Mouse (Mus musculus) kidney, embryonic 15.5 days (tissue): ENCODE results near the gene Scn2b. TPM values are rescaled to one million over a fixed set of nuclear protein-coding genes. Genes with fewer than 3 reads are reported as not detected.
A peak's percentile ranks its signal among the peaks of the same experiment; 100 is the strongest.

ENCODE experiments used
- ATAC-seq: fragments of 200-750 bp; cut with Nextera tagmentation; replicated peaks from 2 replicates; pipeline ENCODE4 v1.8.0; 2017; ENCODE audit warnings: moderate TSS enrichment; ENCODE audit not compliant: low FRiP score
- H3K27ac ChIP-seq: fragments of 300-500 bp; sonication (generic); 2 replicates; pipeline ENCODE4 v1.5.1; 2015; ENCODE audit warnings: mild to moderate bottlenecking, inconsistent platforms
- H3K27me3 ChIP-seq: fragments of 300-500 bp; sonication (generic); 2 replicates; pipeline ENCODE4 v1.6.1; 2015; ENCODE audit warnings: inconsistent platforms
- H3K36me3 ChIP-seq: fragments of 300-500 bp; sonication (generic); 2 replicates; pipeline ENCODE4 v1.6.1; 2015; ENCODE audit warnings: inconsistent platforms
- H3K4me1 ChIP-seq: fragments of 300-500 bp; sonication (generic); 2 replicates; pipeline ENCODE4 v1.6.1; 2015; ENCODE audit warnings: inconsistent platforms
- H3K4me2 ChIP-seq: fragments of 300-500 bp; sonication (generic); 2 replicates; pipeline ENCODE4 v1.6.1; 2015; ENCODE audit warnings: moderate library complexity, mild to moderate bottlenecking, inconsistent platforms
- H3K4me3 ChIP-seq: fragments of 300-500 bp; sonication (generic); replicated peaks from 2 replicates; pipeline ENCODE4 v1.5.1; 2015; ENCODE audit warnings: mild to moderate bottlenecking, inconsistent platforms
- H3K9ac ChIP-seq: fragments of 300-500 bp; sonication (generic); 2 replicates; pipeline ENCODE4 v1.6.1; 2015; ENCODE audit warnings: mild to moderate bottlenecking, inconsistent platforms
- H3K9me3 ChIP-seq: fragments of 300-500 bp; sonication (generic); replicated peaks from 2 replicates; pipeline ENCODE4 v1.6.1; 2016; ENCODE audit warnings: inconsistent platforms
- WGBS: fragments of 180-500 bp; shearing (Covaris S2); methylation state at CpG from one replicate; pipeline ENCODE4 v1.1.7; 2015; ENCODE audit warnings: mixed read lengths; 5-methylcytosine and 5-hydroxymethylcytosine counted together
- polyA plus RNA-seq: library from polyadenylated mRNA; unstranded; fragments of >200 nt; fragmentation: Nextera tagmentation; extraction: Ambion mirVana; gene quantifications from 2 replicates; pipeline ENCODE4 v1.2.1, GENCODE M21; 2015

Gene Scn2b
- polyA plus RNA-seq, 1 experiment from 2014 or later, result 5.4 TPM

GRCm38 (mm10) chr9:45097877-45098276 lies 19.7 kb upstream of the Scn2b start:
- no peaks in the 10 kb centered on the region for H3K9me3 ChIP-seq
- no peak overlapping the region for H3K9ac ChIP-seq
- H3K4me1 ChIP-seq, result no peaks in the 10 kb centered on the region
- no peaks in the 10 kb centered on the region for H3K36me3 ChIP-seq
- no peak for ATAC-seq
- no peak overlapping the region for H3K4me3 ChIP-seq
- H3K4me2 ChIP-seq, result no peak overlapping the region
- no peak overlapping the region for H3K27ac ChIP-seq
- H3K27me3 ChIP-seq, result no peaks in the 10 kb centered on the region
- 91% methylated on average over 5 of the region's 5 CpGs for WGBS

GRCm38 (mm10) chr9:45098426-45098825 lies 19.2 kb upstream of the Scn2b start:
- Histone ChIP-seq H3K9me3 (no peaks in the 10 kb centered on the region), H3K4me1 (no peaks in the 10 kb centered on the region), H3K9ac (no peak overlapping the region), H3K27ac (no peak overlapping the region), H3K4me2 (no peak overlapping the region), H3K36me3 (no peaks in the 10 kb centered on the region), H3K4me3 (no peak overlapping the region), H3K27me3 (no peaks in the 10 kb centered on the region)
- WGBS, result 31% methylated on average over 3 of the region's 3 CpGs
- ATAC-seq, result no peak

GRCm38 (mm10) chr9:45102528-45102927 lies 15.1 kb upstream of the Scn2b start:
- Histone ChIP-seq H3K27ac (no peak overlapping the region), H3K4me2 (no peak overlapping the region), H3K9ac (no peak overlapping the region), H3K4me1 (no peaks in the 10 kb centered on the region), H3K36me3 (no peaks in the 10 kb centered on the region), H3K9me3 (no peaks in the 10 kb centered on the region), H3K27me3 (no peaks in the 10 kb centered on the region), H3K4me3 (no peak overlapping the region)
- no peak for ATAC-seq
- 69% methylated on average over 1 of the region's 1 CpGs for WGBS

DNA sequence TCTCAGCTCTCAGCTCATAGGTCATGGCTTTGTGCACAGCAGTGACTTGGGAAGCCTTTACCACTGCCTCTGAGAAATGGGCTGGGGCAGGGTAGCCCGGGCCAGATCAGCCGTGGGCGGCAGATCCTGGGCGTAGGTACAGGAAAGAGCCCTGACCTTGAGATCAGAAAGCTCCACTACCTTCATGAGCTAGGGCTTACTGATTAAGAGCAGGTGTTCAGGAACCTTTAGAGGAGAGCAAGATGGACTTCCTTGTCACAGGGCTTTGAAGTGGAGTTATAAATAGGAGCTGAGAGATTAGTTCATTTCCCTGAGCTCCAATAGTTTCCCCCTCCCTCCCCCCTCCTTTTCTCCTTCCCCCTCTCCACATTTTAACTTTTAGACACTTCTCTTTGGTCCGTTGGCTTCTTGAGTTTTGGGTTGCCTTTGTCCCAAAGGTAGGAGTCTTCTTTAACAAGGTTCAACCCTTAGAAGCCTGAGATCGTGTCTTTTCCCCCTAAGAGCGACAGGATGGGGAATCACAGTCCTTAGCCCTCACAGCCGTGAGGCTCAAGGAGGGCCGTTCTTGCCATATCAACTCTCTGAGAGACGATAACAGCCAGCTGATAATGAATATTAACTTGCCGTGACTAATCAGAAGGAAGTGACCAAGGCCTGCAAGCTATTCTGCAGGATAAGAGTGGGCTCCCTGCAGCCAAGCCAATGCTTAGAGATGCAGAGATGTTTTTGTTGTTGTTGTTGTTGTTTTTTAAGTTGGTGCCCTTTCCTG lies 14.2 kb upstream of the Scn2b start:
- no peaks in the 10 kb centered on the region for H3K36me3 ChIP-seq
- H3K4me3 ChIP-seq, result no peak overlapping the region
- no peaks in the 10 kb centered on the region for H3K9me3 ChIP-seq
- no peak overlapping the region for H3K4me2 ChIP-seq
- no peaks in the 10 kb centered on the region for H3K27me3 ChIP-seq
- 0 out of 2 replicates have a peak, but pooled peaks have one; percentile 18 for ATAC-seq
- 49% methylated on average over 11 of the region's 11 CpGs for WGBS
- no peaks in the 10 kb centered on the region for H3K4me1 ChIP-seq
- no peak overlapping the region for H3K9ac ChIP-seq
- no peak overlapping the region for H3K27ac ChIP-seq

- WGBS, result 84% methylated on average over 2 of the region's 2 CpGs
- H3K9ac ChIP-seq, result no peak overlapping the region
- no peak overlapping the region for H3K4me2 ChIP-seq
- no peak overlapping the region for H3K4me3 ChIP-seq
- no peaks in the 10 kb centered on the region for H3K27me3 ChIP-seq
- H3K4me1 ChIP-seq, result no peaks in the 10 kb centered on the region
- no peaks in the 10 kb centered on the region for H3K9me3 ChIP-seq
- no peaks in the 10 kb centered on the region for H3K36me3 ChIP-seq
- no peak overlapping the region for H3K27ac ChIP-seq
- ATAC-seq, result no peak
Observed at GRCm38 (mm10) chr9:45105596-45106374, 11.8 kb upstream of the Scn2b start.

DNA sequence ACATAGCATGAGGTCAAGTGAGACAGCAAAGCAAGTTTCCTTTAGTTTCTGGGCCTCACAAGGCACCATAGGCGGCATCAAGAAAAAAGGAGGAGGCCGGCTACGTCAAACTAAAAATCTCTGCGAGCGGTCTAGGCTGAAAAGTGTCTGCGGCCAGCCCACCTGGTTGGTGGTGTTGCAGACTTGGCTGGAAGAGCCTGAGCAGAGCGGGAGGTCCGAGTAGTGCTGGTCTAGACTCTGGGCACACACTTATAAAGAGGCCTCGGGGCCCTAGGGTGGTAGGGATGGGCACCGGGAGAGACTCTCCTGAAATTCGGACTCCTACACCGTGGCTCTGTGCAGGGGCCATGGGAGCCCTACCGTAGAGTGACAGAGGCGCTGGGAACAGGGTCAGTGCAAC lies 1.9 kb upstream of the Scn2b start:
- Histone ChIP-seq H3K27ac (no peak overlapping the region), H3K4me3 (peak overlapping the region; percentile 42), H3K36me3 (no peaks in the 10 kb centered on the region), H3K4me2 (peak overlapping the region; percentile 67), H3K27me3 (peaks cover 15% of the 10 kb centered on the region; the same call in 1 of the 2 replicates), H3K4me1 (peaks cover 16% of the 10 kb centered on the region), H3K9ac (peak overlapping the region; percentile 35; the same call in 1 of the 2 replicates), H3K9me3 (no peaks in the 10 kb centered on the region)
- peak; percentile 49; the same call in 1 of the 2 replicates for ATAC-seq
- 5% methylated on average over 14 of the region's 14 CpGs for WGBS

DNA sequence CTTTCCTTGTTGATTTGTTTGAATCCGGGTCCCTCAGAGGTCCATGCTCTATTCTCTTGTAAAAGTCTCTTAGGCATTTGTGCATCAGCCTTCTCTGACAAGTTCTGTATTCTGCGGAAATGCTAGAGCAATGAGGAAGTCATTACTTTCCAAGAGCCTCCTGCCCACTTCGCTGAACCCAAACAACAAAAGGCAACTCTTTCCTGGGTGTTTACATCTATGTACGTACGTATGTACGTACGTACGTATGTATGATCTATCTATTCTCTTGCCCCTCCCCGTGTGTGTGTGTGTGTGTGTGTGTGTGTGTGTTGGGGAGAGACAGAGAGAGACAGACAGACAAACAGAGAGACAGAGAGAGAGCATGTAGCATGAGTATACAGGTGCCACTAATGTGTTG lies 763 bp upstream of the Scn2b start:
- Histone ChIP-seq H3K27me3 (peaks cover 15% of the 10 kb centered on the region; the same call in 1 of the 2 replicates), H3K4me2 (no peak overlapping the region), H3K27ac (no peak overlapping the region), H3K4me3 (no peak overlapping the region), H3K9ac (no peak overlapping the region), H3K4me1 (peaks cover 17% of the 10 kb centered on the region), H3K9me3 (no peaks in the 10 kb centered on the region), H3K36me3 (no peaks in the 10 kb centered on the region)
- no peak for ATAC-seq
- WGBS, result 59% methylated on average over 9 of the region's 9 CpGs

GRCm38 (mm10) chr9:45118552-45118951 lies 970 bp downstream of the Scn2b start:
- no peak for ATAC-seq
- H3K9ac ChIP-seq, result peak overlapping the region; percentile 68
- 17% methylated on average over 10 of the region's 10 CpGs for WGBS

GRCm38 (mm10) chr9:45119316-45119953 lies 1.9 kb downstream of the Scn2b start:
- Histone ChIP-seq H3K36me3 (no peaks in the 10 kb centered on the region), H3K4me2 (no peak overlapping the region), H3K27me3 (peaks cover 10% of the 10 kb centered on the region; the same call in 1 of the 2 replicates), H3K4me1 (peaks cover 26% of the 10 kb centered on the region), H3K27ac (no peak overlapping the region), H3K9ac (no peak overlapping the region), H3K9me3 (no peaks in the 10 kb centered on the region), H3K4me3 (no peak overlapping the region)
- 91% methylated on average over 8 of the region's 8 CpGs for WGBS
- ATAC-seq, result no peak

More at GRCm38 (mm10) chr9:45118552-45118951, 970 bp downstream of the Scn2b start:
- no peaks in the 10 kb centered on the region for H3K36me3 ChIP-seq
- no peak overlapping the region for H3K27ac ChIP-seq
- H3K4me2 ChIP-seq, result peak overlapping the region; percentile 67
- H3K9me3 ChIP-seq, result no peaks in the 10 kb centered on the region
- H3K4me1 ChIP-seq, result peaks cover 26% of the 10 kb centered on the region
- peak overlapping the region; percentile 60 for H3K4me3 ChIP-seq
- H3K27me3 ChIP-seq, result peaks cover 15% of the 10 kb centered on the region; the same call in 1 of the 2 replicates

GRCm38 (mm10) chr9:45119954-45120530 lies 2.5 kb downstream of the Scn2b start:
- WGBS, result 91% methylated on average over 14 of the region's 14 CpGs
- Histone ChIP-seq H3K4me2 (no peak overlapping the region), H3K4me3 (no peak overlapping the region), H3K36me3 (no peaks in the 10 kb centered on the region), H3K27ac (no peak overlapping the region), H3K9me3 (no peaks in the 10 kb centered on the region), H3K9ac (no peak overlapping the region), H3K4me1 (peaks cover 26% of the 10 kb centered on the region), H3K27me3 (peaks cover 10% of the 10 kb centered on the region; the same call in 1 of the 2 replicates)
- ATAC-seq, result no peak

GRCm38 (mm10) chr9:45120567-45120966 lies 3.0 kb downstream of the Scn2b start:
- Histone ChIP-seq H3K27ac (no peak overlapping the region), H3K4me1 (peaks cover 26% of the 10 kb centered on the region), H3K27me3 (peaks cover 10% of the 10 kb centered on the region; the same call in 1 of the 2 replicates), H3K4me2 (no peak overlapping the region), H3K4me3 (no peak overlapping the region), H3K9ac (no peak overlapping the region), H3K9me3 (no peaks in the 10 kb centered on the region), H3K36me3 (peaks cover 3% of the 10 kb centered on the region)
- WGBS, result 85% methylated on average over 6 of the region's 6 CpGs
- no peak for ATAC-seq
